Mouse (Mus musculus) c-Kit-positive CD71-positive TER-119-negative erythroid progenitor cells, embryonic 14.5 days (primary cell): Measurements from ENCODE around the gene Pyroxd2.
"Not testable (repeated sequence)": the region's sequence is repeated elsewhere in the genome, so short reads cannot be mapped to it uniquely, and the experiment has no call there.

Source experiments
- DNase-seq: peaks from one replicate; pipeline ENCODE4 v3.0.0-alpha.2; 2013; ENCODE audit warnings: low read depth

Gene Pyroxd2

DNA sequence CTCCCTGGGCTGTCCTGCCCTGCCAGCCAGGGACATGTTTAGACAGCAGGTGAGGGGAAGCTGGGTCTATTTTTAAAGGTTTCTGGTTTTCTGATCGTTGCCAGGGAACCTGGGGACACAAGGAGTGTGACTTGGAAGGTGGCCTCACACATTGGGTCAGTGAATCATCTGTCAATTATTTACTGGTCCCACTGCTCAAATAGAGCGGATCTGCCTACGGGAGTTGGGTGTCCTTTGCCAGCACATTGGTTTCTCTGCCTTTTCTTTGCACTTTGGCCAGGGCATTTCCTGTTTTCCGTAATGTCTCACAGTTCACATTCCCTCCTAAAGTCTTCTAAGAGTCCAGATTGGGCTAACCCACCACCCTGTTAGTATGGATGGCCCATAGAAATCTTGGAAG lies 62.8 kb downstream of the Pyroxd2 start:
- DNase-seq = no peak

DNA sequence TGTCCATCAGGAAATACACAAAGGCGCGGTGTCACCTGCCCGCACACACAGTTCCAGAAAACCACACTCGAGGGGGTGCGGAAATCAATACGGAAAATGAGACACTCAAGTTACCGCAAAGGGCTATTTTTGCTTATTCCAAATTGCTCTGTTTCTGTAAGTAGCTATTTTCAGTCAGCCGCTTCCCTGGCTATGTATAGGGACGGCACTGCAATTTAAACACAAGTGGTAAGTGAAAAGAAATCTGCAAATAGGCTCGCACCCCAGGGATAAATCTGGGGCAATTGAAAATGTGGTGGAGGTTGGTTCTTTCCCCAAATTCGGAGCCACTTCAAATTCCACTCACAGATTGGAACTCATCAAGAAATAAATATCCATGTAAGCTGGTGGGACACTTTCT lies 63.3 kb downstream of the Pyroxd2 start:
- no peak for DNase-seq

DNA sequence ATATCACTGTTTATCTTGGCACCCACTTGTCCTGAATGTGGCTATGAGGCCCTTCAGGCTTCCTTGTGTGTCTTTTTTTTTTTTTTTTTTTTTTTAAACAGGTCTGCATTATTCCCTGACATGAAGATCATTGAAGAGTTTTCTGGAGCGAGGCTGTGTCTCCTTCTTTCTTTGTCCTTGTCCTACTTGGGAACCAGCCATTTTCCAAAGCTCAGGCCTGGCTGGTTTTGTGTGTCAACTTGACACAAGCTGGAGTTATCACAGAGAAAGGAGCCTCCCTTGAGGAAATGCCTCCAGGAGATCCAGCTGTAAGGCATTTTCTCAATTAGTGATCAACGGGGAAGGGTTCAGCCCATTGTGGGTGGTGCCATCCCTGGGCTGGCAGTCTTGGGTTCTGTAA lies 69.8 kb downstream of the Pyroxd2 start:
- not testable (repeated sequence) for DNase-seq

DNA sequence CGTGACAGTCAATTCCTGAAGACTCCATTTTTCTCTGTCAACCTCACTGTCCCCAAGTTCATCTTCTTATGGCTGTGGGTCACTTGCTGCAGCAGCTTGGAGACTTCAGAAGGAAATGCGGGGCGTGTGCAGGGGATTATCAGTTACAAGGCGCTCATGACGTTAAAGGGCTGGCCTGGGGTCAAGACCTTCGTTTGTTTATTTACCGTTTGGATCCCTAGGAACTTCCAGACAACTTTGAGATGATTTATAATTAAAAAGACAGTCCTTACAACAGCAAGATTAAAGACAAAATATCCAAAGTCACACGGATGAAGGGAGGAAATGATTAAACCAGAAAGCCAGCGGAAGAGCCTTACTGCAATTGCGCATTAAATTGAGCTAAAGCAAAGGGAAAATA lies 74.4 kb downstream of the Pyroxd2 start:
- DNase-seq = no peak

DNA sequence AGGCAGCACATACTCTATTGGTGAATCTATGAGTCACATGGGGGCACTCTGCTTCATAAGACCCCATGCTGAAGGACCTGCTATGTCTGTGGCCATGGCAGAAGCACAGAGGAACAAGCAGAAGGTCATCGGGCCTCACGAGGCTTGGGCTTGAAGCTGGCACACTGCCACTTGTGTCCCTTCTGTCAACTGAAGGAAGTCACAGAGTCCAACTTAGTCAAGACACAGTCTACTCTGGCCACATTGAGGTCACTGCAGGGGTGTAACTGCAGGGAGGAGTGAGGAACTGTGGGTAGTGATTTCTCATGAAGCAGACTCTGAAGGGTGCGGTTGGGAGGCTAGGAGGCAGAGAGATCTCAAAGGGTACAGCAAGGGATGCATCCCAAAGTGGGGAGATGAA lies 75.1 kb downstream of the Pyroxd2 start:
- DNase-seq = no peak

DNA sequence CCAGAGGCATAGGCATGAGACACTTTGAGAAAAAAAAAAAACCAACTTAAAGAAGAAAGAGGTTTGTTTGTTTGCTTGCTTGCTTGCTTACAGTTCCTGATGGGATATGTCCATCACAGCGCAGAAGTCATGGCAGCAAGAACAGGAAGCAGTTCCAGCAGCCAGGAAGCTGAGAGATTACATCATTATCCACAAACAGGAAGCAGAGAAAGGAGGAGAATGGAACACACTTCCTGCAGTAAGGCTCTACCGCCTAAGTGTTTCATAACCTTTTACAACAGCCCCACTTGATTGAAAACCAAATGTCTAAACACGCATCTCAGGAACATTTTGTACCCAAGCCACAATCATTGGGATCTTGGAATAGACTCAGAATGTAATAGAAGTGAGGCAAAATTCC lies 75.6 kb downstream of the Pyroxd2 start:
- no peak for DNase-seq
